21 mouse cellular contexts compared by ENCODE assay signal in genomic region chr7:61866376-61866775, GRCm38 (mm10).
DNase-seq lines count a peak whose midpoint lies in the region; ATAC-seq and TF ChIP-seq lines count a peak whose summit lies in the region.
"Had no signal": no experiment of that assay in that cellular context is flagged by ENCODE, and none has a peak within 500 bp of the region (broad histone marks: within the 10 kb centered on the region; RNA-seq: fewer than 3 reads in every experiment).

No protein-coding gene starts in this region.

- no peaks in the 10 kb centered on the region for H3K27me3 ChIP-seq in lung, embryonic 14.5 days (ENCODE audit: insufficient read depth, low read length)
- H3K27me3 ChIP-seq in lung, postnatal 0 days (replicated peaks; ENCODE audit: insufficient read depth, low read length): no peaks in the 10 kb centered on the region
- H3K27me3 ChIP-seq: embryonic facial prominence, embryonic 12.5 days; forebrain, embryonic 15.5 days; Patski had no signal

- H3K27ac ChIP-seq in lung, embryonic 14.5 days (ENCODE audit: low read depth): no peak overlapping the region
- no peak overlapping the region for H3K27ac ChIP-seq in lung, postnatal 0 days (ENCODE audit: low read length)
- H3K27ac ChIP-seq: embryonic facial prominence, embryonic 10.5 days; embryonic facial prominence, embryonic 12.5 days; forebrain, embryonic 15.5 days had no signal

- TF ChIP-seq CTCF in lung, embryonic 14.5 days (IDR thresholded peaks at IDR 0.05; ENCODE audit: low read depth): no peak
- TF ChIP-seq CTCF in lung, adult 2 months (IDR thresholded peaks at IDR 0.05; ENCODE audit: insufficient read depth, low read length): no peak
- TF ChIP-seq CTCF in lung, postnatal 0 days (IDR thresholded peaks at IDR 0.05): no peak
- TF ChIP-seq CTCF in brain, embryonic 14.5 days (IDR thresholded peaks at IDR 0.05; ENCODE audit: borderline replicate concordance, extremely low read depth, insufficient read depth, insufficient read length): no peak

- H3K9me3 ChIP-seq in lung, embryonic 14.5 days (ENCODE audit: low read depth, low read length): no peaks in the 10 kb centered on the region; the same call in 1 of the 2 replicates
- no peaks in the 10 kb centered on the region for H3K9me3 ChIP-seq in lung, postnatal 0 days (ENCODE audit: low read length)
- H3K9me3 ChIP-seq: embryonic facial prominence, embryonic 12.5 days; forebrain, embryonic 15.5 days had no signal

- H3K4me2 ChIP-seq in lung, embryonic 14.5 days: no peak overlapping the region
- H3K4me2 ChIP-seq in lung, postnatal 0 days (replicated peaks; ENCODE audit: low read depth, low read length): no peak overlapping the region
- H3K4me2 ChIP-seq: embryonic facial prominence, embryonic 12.5 days; forebrain, embryonic 15.5 days had no signal

- H3K36me3 ChIP-seq in lung, embryonic 14.5 days (ENCODE audit: insufficient read depth): no peaks in the 10 kb centered on the region
- H3K36me3 ChIP-seq in lung, postnatal 0 days (ENCODE audit: insufficient read depth, low read length): no peaks in the 10 kb centered on the region
- H3K36me3 ChIP-seq: embryonic facial prominence, embryonic 10.5 days; embryonic facial prominence, embryonic 12.5 days had no signal

- TF ChIP-seq POLR2A in lung, adult 2 months (IDR thresholded peaks at IDR 0.05; ENCODE audit: borderline replicate concordance, extremely low read depth, low read depth, low read length): no peak
- TF ChIP-seq POLR2A in brain, embryonic 14.5 days (IDR thresholded peaks at IDR 0.05; ENCODE audit: borderline replicate concordance, extremely low read depth, insufficient read depth, insufficient read length, poor library complexity, severe bottlenecking): no peak

- WGBS in lung, embryonic 14.5 days: 90% methylated on average over 2 of the region's 2 CpGs
- 73% methylated on average over 2 of the region's 2 CpGs for WGBS in lung, adult 2 months
- WGBS in lung, postnatal 0 days: 80% methylated on average over 2 of the region's 2 CpGs

- no peak for TF ChIP-seq EP300 in lung, postnatal 0 days (IDR thresholded peaks at IDR 0.05)

- H3K9ac ChIP-seq in lung, embryonic 14.5 days: no peak overlapping the region
- H3K9ac ChIP-seq in lung, postnatal 0 days (replicated peaks; ENCODE audit: low read depth): no peak overlapping the region
- H3K9ac ChIP-seq: embryonic facial prominence, embryonic 12.5 days; forebrain, embryonic 15.5 days; forebrain, postnatal 0 days had no signal

- H3K4me1 ChIP-seq in lung, embryonic 14.5 days (ENCODE audit: insufficient read depth): no peaks in the 10 kb centered on the region
- no peaks in the 10 kb centered on the region for H3K4me1 ChIP-seq in lung, adult 2 months (ENCODE audit: control insufficient read depth, insufficient read depth, low read length)
- no peaks in the 10 kb centered on the region for H3K4me1 ChIP-seq in lung, postnatal 0 days (ENCODE audit: insufficient read depth, low read depth, low read length)
- H3K4me1 ChIP-seq: embryonic facial prominence, embryonic 10.5 days; embryonic facial prominence, embryonic 12.5 days; forebrain, embryonic 15.5 days had no signal

- peak; percentile 65 for DNase-seq in lung, embryonic 14.5 days
- DNase-seq in lung, adult 2 months: no peak
- DNase-seq in lung, postnatal 0 days (ENCODE audit: low spot score): peak; percentile 25
- no peak for DNase-seq in lung, postnatal 4 days
- DNase-seq in MN1 (ENCODE audit: low spot score): peak; percentile 17
- peak; percentile 18 for DNase-seq in brain, embryonic 14.5 days (ENCODE audit: low read depth)
- no peak for DNase-seq in cerebellum, adult 9-10 months
- DNase-seq: adrenal gland, adult 8-10 months; adrenal gland, postnatal 14 days; adrenal gland, postnatal 36 days; cerebellum, adult 11 months; cerebellum, adult 18-20 months; cerebellum, adult 8-10 months; cerebellum, postnatal 10 days; cerebellum, postnatal 25 days; forebrain, postnatal 0 days had no signal

- H3K4me3 ChIP-seq in lung, embryonic 14.5 days (ENCODE audit: low read depth, low read length): no peak overlapping the region
- H3K4me3 ChIP-seq in lung, adult 2 months (replicated peaks; ENCODE audit: extremely low read depth, low read depth, low read length): no peak overlapping the region
- no peak overlapping the region for H3K4me3 ChIP-seq in lung, postnatal 0 days (ENCODE audit: low read depth, low read length)
- H3K4me3 ChIP-seq: embryonic facial prominence, embryonic 10.5 days; embryonic facial prominence, embryonic 12.5 days; forebrain, embryonic 15.5 days had no signal

- peak; percentile 74; the same call in 1 of the 2 replicates for ATAC-seq in lung, embryonic 14.5 days (ENCODE audit: insufficient read depth)
- ATAC-seq in lung, postnatal 0 days: no peak; the same call in 1 of the 2 replicates
- ATAC-seq: activated CD4-positive, CD25-positive, alpha-beta regulatory T cell, adult 4 months; forebrain, embryonic 15.5 days; forebrain, postnatal 0 days; Patski had no signal

Comparison
In these comparisons a context has a peak if more than half of its experiments do, and no peak if none do; other contexts are left out.
1. DNase-seq: peak in lung, embryonic 14.5 days (single experiment), lung, postnatal 0 days (single experiment), MN1 (single experiment) and brain, embryonic 14.5 days (single experiment); none in lung, adult 2 months (single experiment), lung, postnatal 4 days (0 of 2) and cerebellum, adult 9-10 months (single experiment).